Mouse (Mus musculus): ENCODE results near the gene Plk5. TPM values are rescaled to one million over a fixed set of nuclear protein-coding genes. Genes with fewer than 3 reads are reported as not detected.

Gene Plk5
- total and polyA plus RNA-seq, 3 experiments, result not detected

GRCm38 (mm10) chr10:80387522-80387959 lies 31.3 kb downstream of the Plk5 start, which contains the start of gene Mex3d (continued):
- TF ChIP-seq ZKSCAN1 (IDR thresholded peaks at IDR 0.05; ENCODE audit: borderline replicate concordance, low read depth, low read length) (no peak), NRF1 (IDR thresholded peaks at IDR 0.05; ENCODE audit: low read depth, low read length) (peak; percentile 81), NELFE (IDR thresholded peaks at IDR 0.05; ENCODE audit: low read depth, low read length) (0 out of 2 replicates have a peak, but pooled peaks have one; percentile 32), KAT2A (IDR thresholded peaks at IDR 0.05; ENCODE audit: insufficient replicate concordance, low read length) (no peak), PAX5 (IDR thresholded peaks at IDR 0.05; ENCODE audit: low read length) (no peak), IRF4 (IDR thresholded peaks at IDR 0.05; ENCODE audit: low read depth, low read length) (no peak)

- peaks cover 35 to 53% of the 10 kb centered on the region in 2 experiments for H3K4me1 ChIP-seq (ENCODE audit: control insufficient read depth in 1 of 2, insufficient read depth in 2 of 2)
These were observed 32.5 kb downstream of the Plk5 start for GRCm38 (mm10) chr10:80388731-80389130.

GRCm38 (mm10) chr10:80389185-80389708 lies 33.0 kb downstream of the Plk5 start:
- dilution Hi-C loops (cut with MboI; ENCODE audit: extremely low pct_ligation_motif_present, extremely low pct_unique_long_range_greater_than_20kb, low sequenced_read_pairs), result no loop called here
- H3K79me2 ChIP-seq (replicated peaks; ENCODE audit: control insufficient read depth, extremely low read depth, insufficient read depth, poor library complexity, severe bottlenecking), result no peaks in the 10 kb centered on the region
- H3K9me3 ChIP-seq (replicated peaks; ENCODE audit: low read length), result no peaks in the 10 kb centered on the region
- no peak for DNase-seq (ENCODE audit: extremely low read depth)
- H3K36me3 ChIP-seq (replicated peaks in 1 of 2; ENCODE audit: control insufficient read depth in 1 of 2, insufficient read depth in 1 of 2, low read length in 1 of 2), result peaks cover 28 to 56% of the 10 kb centered on the region in 2 experiments
- no peak for TF ChIP-seq POLR2A (IDR thresholded peaks at IDR 0.05; ENCODE audit: low read depth, low read length)
- H3K4me3 ChIP-seq (replicated peaks in 1 of 3; ENCODE audit: low read depth in 2 of 3, low read length in 2 of 3, poor library complexity in 1 of 3), result no peak overlapping the region
- H3K4me2 ChIP-seq (ENCODE audit: insufficient read depth, low read depth, poor library complexity, severe bottlenecking), result no peak overlapping the region
- H3K4me1 ChIP-seq (ENCODE audit: control insufficient read depth in 1 of 2, insufficient read depth in 2 of 2), result peaks cover 31 to 52% of the 10 kb centered on the region in 2 experiments
- in situ Hi-C loops (cut with MboI; ENCODE audit: low pct_ligation_motif_present, low pct_unique_long_range_greater_than_20kb, low sequenced_read_pairs), result loop anchor here (5.0 kb wide), 1 partner anchor 38 kb away; no protein-coding TSS in a partner anchor
- H3K27ac ChIP-seq (ENCODE audit: insufficient read depth, low read depth), result no peak overlapping the region
- H3K9ac ChIP-seq (ENCODE audit: insufficient read depth, low read depth), result no peak overlapping the region
- no peaks in the 10 kb centered on the region for H3K27me3 ChIP-seq (replicated peaks)

More at GRCm38 (mm10) chr10:80388731-80389130, 32.5 kb downstream of the Plk5 start:
- H3K4me3 ChIP-seq (replicated peaks in 1 of 3; ENCODE audit: low read depth in 2 of 3, low read length in 2 of 3, poor library complexity in 1 of 3), result no peak overlapping the region
- H3K27ac ChIP-seq (ENCODE audit: insufficient read depth, low read depth), result no peak overlapping the region
- TF ChIP-seq TBP (conservative IDR thresholded peaks at IDR 0.05; ENCODE audit: low read depth, low read length) (no peak), CTCF (conservative IDR thresholded peaks at IDR 0.05 in 1 of 2, IDR thresholded peaks at IDR 0.05 in 1 of 2; ENCODE audit: low read depth in 2 of 2, low read length in 2 of 2) (no peak), ZNF384 (IDR thresholded peaks at IDR 0.05; ENCODE audit: low read depth, low read length) (no peak), KAT2A (IDR thresholded peaks at IDR 0.05; ENCODE audit: insufficient replicate concordance, low read length) (no peak)
- no peak overlapping the region for H3K9ac ChIP-seq (ENCODE audit: insufficient read depth, low read depth)
- H3K4me2 ChIP-seq (ENCODE audit: insufficient read depth, low read depth, poor library complexity, severe bottlenecking), result no peak overlapping the region
- DNase-seq (ENCODE audit: extremely low read depth), result no peak
- in situ Hi-C loops (cut with MboI; ENCODE audit: low pct_ligation_motif_present, low pct_unique_long_range_greater_than_20kb, low sequenced_read_pairs), result loop anchor here (5.0 kb wide), 1 partner anchor 39 kb away; no protein-coding TSS in a partner anchor
- peaks cover 23 to 53% of the 10 kb centered on the region in 2 experiments for H3K36me3 ChIP-seq (replicated peaks in 1 of 2; ENCODE audit: control insufficient read depth in 1 of 2, insufficient read depth in 1 of 2, low read length in 1 of 2)
- no peaks in the 10 kb centered on the region for H3K79me2 ChIP-seq (replicated peaks; ENCODE audit: control insufficient read depth, extremely low read depth, insufficient read depth, poor library complexity, severe bottlenecking)
- no peaks in the 10 kb centered on the region for H3K9me3 ChIP-seq (replicated peaks; ENCODE audit: low read length)
- dilution Hi-C loops (cut with MboI; ENCODE audit: extremely low pct_ligation_motif_present, extremely low pct_unique_long_range_greater_than_20kb, low sequenced_read_pairs), result no loop called here
- no peaks in the 10 kb centered on the region for H3K27me3 ChIP-seq (replicated peaks)

GRCm38 (mm10) chr10:80390697-80391096 lies 34.4 kb downstream of the Plk5 start:
- Histone ChIP-seq H3K9me3 (replicated peaks; ENCODE audit: low read length) (no peaks in the 10 kb centered on the region), H3K9ac (ENCODE audit: insufficient read depth, low read depth) (no peak overlapping the region), H3K4me2 (ENCODE audit: insufficient read depth, low read depth, poor library complexity, severe bottlenecking) (no peak overlapping the region), H3K27ac (ENCODE audit: insufficient read depth, low read depth) (no peak overlapping the region), H3K36me3 (replicated peaks in 1 of 2; ENCODE audit: control insufficient read depth in 1 of 2, insufficient read depth in 1 of 2, low read length in 1 of 2) (peaks cover 40 to 62% of the 10 kb centered on the region in 2 experiments), H3K27me3 (replicated peaks) (no peaks in the 10 kb centered on the region), H3K4me1 (ENCODE audit: control insufficient read depth in 1 of 2, insufficient read depth in 2 of 2) (peaks cover 23 to 44% of the 10 kb centered on the region in 2 experiments), H3K4me3 (replicated peaks in 1 of 3; ENCODE audit: low read depth in 2 of 3, low read length in 2 of 3, poor library complexity in 1 of 3) (no peak overlapping the region), H3K79me2 (replicated peaks; ENCODE audit: control insufficient read depth, extremely low read depth, insufficient read depth, poor library complexity, severe bottlenecking) (no peaks in the 10 kb centered on the region; the same call in 1 of the 2 replicates)
- no peak for DNase-seq (ENCODE audit: extremely low read depth)
- in situ Hi-C loops (cut with MboI; ENCODE audit: low pct_ligation_motif_present, low pct_unique_long_range_greater_than_20kb, low sequenced_read_pairs), result no loop called here
- dilution Hi-C loops (cut with MboI; ENCODE audit: extremely low pct_ligation_motif_present, extremely low pct_unique_long_range_greater_than_20kb, low sequenced_read_pairs), result no loop called here
- TF ChIP-seq TBP (conservative IDR thresholded peaks at IDR 0.05; ENCODE audit: low read depth, low read length), result no peak
- TF ChIP-seq E2F4 (IDR thresholded peaks at IDR 0.05; ENCODE audit: insufficient replicate concordance, low read depth, low read length), result no peak
- TF ChIP-seq ETS1 (conservative IDR thresholded peaks at IDR 0.05; ENCODE audit: low read depth, low read length), result no peak
- no peak for TF ChIP-seq NRF1 (IDR thresholded peaks at IDR 0.05; ENCODE audit: low read depth, low read length)
- TF ChIP-seq ZMIZ1 (IDR thresholded peaks at IDR 0.05; ENCODE audit: low read depth, low read length), result no peak
- TF ChIP-seq EP300 (IDR thresholded peaks at IDR 0.05; ENCODE audit: low read length), result no peak
- TF ChIP-seq POLR2AphosphoS2 (IDR thresholded peaks at IDR 0.05; ENCODE audit: low read depth, low read length), result no peak
- no peak for TF ChIP-seq BHLHE40 (IDR thresholded peaks at IDR 0.05; ENCODE audit: low read depth, low read length)
- no peak for TF ChIP-seq NELFE (IDR thresholded peaks at IDR 0.05; ENCODE audit: low read depth, low read length)
- no peak for TF ChIP-seq GABPA (IDR thresholded peaks at IDR 0.05; ENCODE audit: insufficient replicate concordance, low read depth, low read length)
- TF ChIP-seq ZC3H11A (IDR thresholded peaks at IDR 0.05; ENCODE audit: low read depth, low read length), result no peak
- TF ChIP-seq CHD1 (IDR thresholded peaks at IDR 0.05; ENCODE audit: low read depth, low read length), result no peak
- TF ChIP-seq MYC (IDR thresholded peaks at IDR 0.05; ENCODE audit: low read depth, low read length), result no peak
- no peak for TF ChIP-seq JUND (conservative IDR thresholded peaks at IDR 0.05; ENCODE audit: low read depth, low read length)
- TF ChIP-seq CTCF (conservative IDR thresholded peaks at IDR 0.05 in 1 of 2, IDR thresholded peaks at IDR 0.05 in 1 of 2; ENCODE audit: low read depth in 2 of 2, low read length in 2 of 2), result no peak

Measured in CH12.LX (cell line).